Mouse (Mus musculus): ENCODE data around the gene Adamts8. TPM values are rescaled to one million over a fixed set of nuclear protein-coding genes. Genes with fewer than 3 reads are reported as not detected.

Gene Adamts8
- polyA plus RNA-seq (2015; fragmentation: Nextera tagmentation; extraction: Ambion mirVana) = 4.1 and 4.7 TPM in 2 replicates

DNA sequence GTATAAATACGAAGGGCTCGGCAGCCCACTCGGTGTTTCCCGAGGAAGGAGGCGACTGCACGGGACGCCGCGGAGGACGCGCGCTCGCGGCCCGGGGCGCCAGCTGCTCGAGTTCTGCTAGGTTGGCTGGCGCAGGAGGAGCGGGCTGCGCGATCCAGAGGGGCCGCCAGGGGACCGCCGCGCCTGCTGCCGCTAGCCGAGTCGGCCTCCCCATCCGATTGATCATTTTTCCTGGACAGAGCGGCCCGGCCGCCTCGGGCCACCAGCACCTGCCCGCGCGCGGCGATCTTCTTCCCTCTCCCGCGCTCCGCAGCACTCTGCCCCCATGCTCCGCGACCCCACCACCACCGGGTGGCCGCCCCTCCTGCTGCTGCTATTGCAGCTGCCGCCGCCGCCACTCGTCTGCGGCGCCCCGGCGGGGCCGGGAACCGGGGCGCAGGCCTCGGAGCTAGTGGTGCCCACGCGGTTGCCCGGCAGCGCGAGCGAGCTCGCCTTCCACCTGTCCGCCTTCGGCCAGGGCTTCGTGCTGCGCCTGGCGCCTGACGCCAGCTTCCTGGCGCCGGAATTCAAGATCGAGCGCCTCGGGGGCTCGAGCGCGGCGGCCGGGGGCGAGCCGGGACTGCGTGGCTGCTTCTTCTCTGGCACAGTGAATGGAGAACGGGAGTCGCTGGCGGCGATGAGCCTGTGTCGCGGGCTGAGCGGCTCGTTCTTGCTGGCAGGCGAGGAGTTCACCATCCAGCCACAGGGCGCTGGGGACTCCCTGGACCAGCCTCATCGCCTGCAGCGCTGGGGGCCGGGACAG lies at the start of gene Adamts8:
Gene Adamts8 (plus strand): TSS at position 51 of the 802 bp plus-strand sequence.
- Histone ChIP-seq H3K27ac (ENCODE audit: low read depth, low read length) (0 out of 2 replicates have a peak within 1 kb of the TSS, but pooled peaks have one; percentile 15), H3K4me1 (replicated peaks; ENCODE audit: control insufficient read depth, insufficient read depth, low read length) (no peaks in the 10 kb centered on the region)

DNA sequence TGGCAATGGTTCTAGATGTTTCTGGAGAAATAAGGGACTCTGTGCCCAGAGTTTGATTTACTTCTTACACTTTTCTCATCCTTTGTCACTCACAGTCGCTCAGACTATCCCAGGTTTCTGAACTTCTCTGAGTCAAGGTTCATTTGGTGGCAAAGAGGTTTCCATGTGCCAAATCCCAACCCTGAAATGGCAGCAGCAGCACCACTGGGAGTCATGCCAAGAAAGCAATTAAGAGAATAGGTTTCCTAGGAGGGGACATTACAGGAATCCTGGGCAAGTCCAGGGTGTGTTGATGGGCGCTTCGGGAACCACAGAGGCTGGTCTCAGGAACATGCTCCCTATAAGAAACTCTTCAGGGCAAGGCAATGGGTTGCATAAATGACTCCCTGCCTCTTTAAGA lies 46.7 kb upstream of the Adamts8 start:
- ATAC-seq = no peak
- H3K9ac ChIP-seq (ENCODE audit: low read depth, low read length) = no peak overlapping the region
- WGBS = 79% methylated on average over 3 of the region's 3 CpGs

More for the DNA sequence above, at the start of gene Adamts8:
- 0% methylated on average over 96 of the region's 96 CpGs for WGBS
- peak; percentile 67 for TF ChIP-seq CTCF (IDR thresholded peaks at IDR 0.05; ENCODE audit: low read depth)
- peak within 1 kb of the TSS; percentile 42 for H3K9ac ChIP-seq (ENCODE audit: low read depth, low read length)
- H3K36me3 ChIP-seq (ENCODE audit: control insufficient read depth, insufficient read depth) = no peaks in the 10 kb centered on the region
- no peaks in the 10 kb centered on the region for H3K9me3 ChIP-seq (ENCODE audit: control insufficient read depth)
- H3K27me3 ChIP-seq (replicated peaks; ENCODE audit: control insufficient read depth, insufficient read depth, low read length) = peaks cover 43% of the 10 kb centered on the region
- H3K4me2 ChIP-seq (replicated peaks; ENCODE audit: low read depth) = peak within 1 kb of the TSS; percentile 89
- ATAC-seq = no peak
- H3K4me3 ChIP-seq (ENCODE audit: low read depth, low read length) = peak within 1 kb of the TSS; percentile 57

DNA sequence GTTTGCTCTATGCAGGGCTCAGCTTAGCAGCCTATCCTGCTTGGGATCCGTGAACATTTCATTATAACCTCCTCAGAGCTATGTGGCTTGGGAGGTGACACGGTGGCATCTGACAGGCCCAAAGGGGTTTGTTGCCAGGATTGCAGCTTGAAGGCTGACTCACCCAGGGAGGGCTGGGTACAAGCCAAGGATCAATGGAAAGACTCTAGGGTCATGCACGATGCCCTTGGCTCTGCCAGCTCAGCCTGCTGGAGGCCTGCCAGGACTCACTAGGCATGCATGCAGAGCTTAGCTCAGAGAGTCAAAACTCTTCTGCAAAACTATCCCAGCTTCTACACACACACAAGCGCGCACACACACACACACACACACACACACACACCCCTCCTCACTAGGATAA lies 45.6 kb upstream of the Adamts8 start:
- Histone ChIP-seq H3K4me2 (replicated peaks; ENCODE audit: low read depth) (no peak overlapping the region), H3K9me3 (ENCODE audit: control insufficient read depth) (no peaks in the 10 kb centered on the region), H3K9ac (ENCODE audit: low read depth, low read length) (no peak overlapping the region), H3K4me3 (ENCODE audit: low read depth, low read length) (no peak overlapping the region), H3K27me3 (replicated peaks; ENCODE audit: control insufficient read depth, insufficient read depth, low read length) (no peaks in the 10 kb centered on the region), H3K27ac (ENCODE audit: low read depth, low read length) (no peak overlapping the region), H3K36me3 (ENCODE audit: control insufficient read depth, insufficient read depth) (no peaks in the 10 kb centered on the region), H3K4me1 (replicated peaks; ENCODE audit: control insufficient read depth, insufficient read depth, low read length) (no peaks in the 10 kb centered on the region)
- 73% methylated on average over 5 of the region's 5 CpGs for WGBS
- no peak for TF ChIP-seq CTCF (IDR thresholded peaks at IDR 0.05; ENCODE audit: low read depth)
- ATAC-seq = peak; percentile 25; the same call in 1 of the 2 replicates

More for the DNA sequence above, 46.7 kb upstream of the Adamts8 start:
- H3K27me3 ChIP-seq (replicated peaks; ENCODE audit: control insufficient read depth, insufficient read depth, low read length) = no peaks in the 10 kb centered on the region
- no peak for TF ChIP-seq CTCF (IDR thresholded peaks at IDR 0.05; ENCODE audit: low read depth)
- H3K9me3 ChIP-seq (ENCODE audit: control insufficient read depth) = no peaks in the 10 kb centered on the region
- no peak overlapping the region for H3K27ac ChIP-seq (ENCODE audit: low read depth, low read length)
- H3K4me1 ChIP-seq (replicated peaks; ENCODE audit: control insufficient read depth, insufficient read depth, low read length) = no peaks in the 10 kb centered on the region
- no peaks in the 10 kb centered on the region for H3K36me3 ChIP-seq (ENCODE audit: control insufficient read depth, insufficient read depth)
- no peak overlapping the region for H3K4me2 ChIP-seq (replicated peaks; ENCODE audit: low read depth)
- no peak overlapping the region for H3K4me3 ChIP-seq (ENCODE audit: low read depth, low read length)

DNA sequence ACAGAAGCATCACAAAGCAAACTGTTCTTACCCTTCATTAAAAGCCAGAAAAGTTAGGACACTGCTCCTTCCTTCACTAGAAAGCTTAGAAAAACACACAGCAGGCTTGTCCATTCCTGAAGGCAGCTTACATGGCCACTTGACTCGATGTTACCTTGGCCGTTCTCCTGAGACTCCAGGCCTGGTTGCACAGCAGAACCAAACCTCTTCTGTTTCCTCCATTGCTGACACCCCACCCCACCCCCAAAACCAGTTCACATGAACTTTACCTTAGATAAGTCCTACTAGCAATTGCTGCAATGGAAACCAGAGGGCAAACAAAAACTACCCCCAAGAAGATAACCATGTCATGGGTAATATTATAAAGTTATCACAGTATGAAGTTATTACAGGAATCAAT lies 45.2 kb upstream of the Adamts8 start:
- Histone ChIP-seq H3K9ac (ENCODE audit: low read depth, low read length) (no peak overlapping the region), H3K4me2 (replicated peaks; ENCODE audit: low read depth) (no peak overlapping the region), H3K27me3 (replicated peaks; ENCODE audit: control insufficient read depth, insufficient read depth, low read length) (no peaks in the 10 kb centered on the region), H3K4me1 (replicated peaks; ENCODE audit: control insufficient read depth, insufficient read depth, low read length) (no peaks in the 10 kb centered on the region), H3K9me3 (ENCODE audit: control insufficient read depth) (no peaks in the 10 kb centered on the region), H3K4me3 (ENCODE audit: low read depth, low read length) (no peak overlapping the region), H3K36me3 (ENCODE audit: control insufficient read depth, insufficient read depth) (no peaks in the 10 kb centered on the region), H3K27ac (ENCODE audit: low read depth, low read length) (no peak overlapping the region)
- 76% methylated on average over 2 of the region's 2 CpGs for WGBS
- ATAC-seq = no peak
- no peak for TF ChIP-seq CTCF (IDR thresholded peaks at IDR 0.05; ENCODE audit: low read depth)

DNA sequence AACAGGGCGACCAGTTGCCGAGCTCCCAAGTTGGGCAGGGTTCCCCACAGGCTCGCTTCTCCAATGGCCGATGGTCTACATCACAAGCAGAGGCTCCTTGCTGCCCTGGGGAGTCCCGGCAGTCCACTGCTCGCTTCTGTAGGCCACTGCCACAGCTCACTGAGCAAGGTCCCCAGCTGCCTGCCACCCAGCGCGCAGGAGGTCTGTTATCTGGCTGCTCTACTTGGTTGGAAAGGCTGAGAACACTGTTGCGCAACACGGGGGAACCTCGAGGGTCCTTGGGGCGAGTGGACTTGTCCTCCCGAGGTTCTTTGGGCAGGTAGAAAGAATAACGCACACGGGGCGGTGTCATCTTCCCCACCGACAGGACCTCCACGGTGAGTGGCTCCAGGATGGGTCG lies 40.2 kb upstream of the Adamts8 start:
- Histone ChIP-seq H3K9ac (ENCODE audit: low read depth, low read length) (no peak overlapping the region), H3K36me3 (ENCODE audit: control insufficient read depth, insufficient read depth) (no peaks in the 10 kb centered on the region), H3K27ac (ENCODE audit: low read depth, low read length) (no peak overlapping the region), H3K4me2 (replicated peaks; ENCODE audit: low read depth) (no peak overlapping the region), H3K27me3 (replicated peaks; ENCODE audit: control insufficient read depth, insufficient read depth, low read length) (no peaks in the 10 kb centered on the region), H3K4me3 (ENCODE audit: low read depth, low read length) (no peak overlapping the region), H3K4me1 (replicated peaks; ENCODE audit: control insufficient read depth, insufficient read depth, low read length) (no peaks in the 10 kb centered on the region), H3K9me3 (ENCODE audit: control insufficient read depth) (no peaks in the 10 kb centered on the region)
- ATAC-seq = no peak
- no peak for TF ChIP-seq CTCF (IDR thresholded peaks at IDR 0.05; ENCODE audit: low read depth)
- 91% methylated on average over 19 of the region's 19 CpGs for WGBS

DNA sequence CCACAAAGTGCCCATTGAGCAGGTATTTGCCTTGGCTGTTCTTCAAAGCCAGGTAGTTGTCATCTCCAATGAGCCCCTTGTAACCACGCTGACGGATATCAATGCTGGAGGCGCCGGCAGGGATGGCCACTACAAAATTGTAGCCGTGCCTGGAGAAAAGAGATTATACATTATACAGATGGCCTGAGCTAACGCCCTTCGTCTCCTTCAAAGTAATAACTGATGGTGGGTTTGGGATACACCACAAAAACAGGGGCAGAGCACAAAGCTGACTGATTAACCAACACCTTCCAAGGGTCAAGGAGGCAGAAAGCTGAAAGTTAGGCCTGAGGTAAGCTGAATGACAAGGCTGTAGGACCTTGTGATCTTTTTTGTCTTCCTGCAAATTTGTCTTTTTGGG lies 39.7 kb upstream of the Adamts8 start:
- no peak overlapping the region for H3K4me3 ChIP-seq (ENCODE audit: low read depth, low read length)
- no peak overlapping the region for H3K9ac ChIP-seq (ENCODE audit: low read depth, low read length)
- no peak for TF ChIP-seq CTCF (IDR thresholded peaks at IDR 0.05; ENCODE audit: low read depth)
- no peaks in the 10 kb centered on the region for H3K4me1 ChIP-seq (replicated peaks; ENCODE audit: control insufficient read depth, insufficient read depth, low read length)
- 90% methylated on average over 7 of the region's 7 CpGs for WGBS
- no peaks in the 10 kb centered on the region for H3K9me3 ChIP-seq (ENCODE audit: control insufficient read depth)
- ATAC-seq = no peak
- H3K4me2 ChIP-seq (replicated peaks; ENCODE audit: low read depth) = no peak overlapping the region
- H3K36me3 ChIP-seq (ENCODE audit: control insufficient read depth, insufficient read depth) = no peaks in the 10 kb centered on the region
- no peaks in the 10 kb centered on the region for H3K27me3 ChIP-seq (replicated peaks; ENCODE audit: control insufficient read depth, insufficient read depth, low read length)
- no peak overlapping the region for H3K27ac ChIP-seq (ENCODE audit: low read depth, low read length)

All from intestine, postnatal 0 days (tissue).